ENCODE assay signal across 24 mouse cellular contexts in the genomic region with DNA sequence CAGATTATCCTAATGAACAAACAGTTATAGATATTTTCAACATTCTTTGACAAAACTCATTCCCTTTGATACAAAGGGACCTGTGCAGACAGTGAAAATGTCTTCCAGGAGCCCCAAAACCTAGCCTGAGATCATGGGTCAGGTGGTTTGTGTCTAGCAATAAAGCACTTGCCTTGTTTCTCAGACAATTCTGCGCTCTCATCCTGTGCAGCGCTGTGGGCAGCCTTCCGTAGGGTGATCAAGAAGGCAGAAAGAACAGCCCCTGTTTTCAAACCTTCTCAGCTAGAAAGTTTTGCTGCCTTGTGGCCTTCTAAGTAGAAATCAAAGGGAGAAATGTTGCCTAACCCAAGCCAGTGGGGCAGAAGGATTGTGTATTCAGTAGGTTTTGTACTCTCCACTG. TPM values are rescaled to one million over a fixed set of nuclear protein-coding genes. Genes with fewer than 3 reads are reported as not detected.
"Had no signal": no experiment of that assay in that cellular context is flagged by ENCODE, and none has a peak within 500 bp of the region (broad histone marks: within the 10 kb centered on the region; RNA-seq: fewer than 3 reads in every experiment).

No protein-coding gene starts in this region.

- H3K9ac ChIP-seq: forebrain, postnatal 0 days; heart, embryonic 13.5 days; heart, embryonic 15.5 days; hindbrain, embryonic 13.5 days; hindbrain, embryonic 15.5 days; limb, embryonic 13.5 days; limb, embryonic 15.5 days; liver, embryonic 12.5 days; liver, embryonic 14.5 days had no signal

- ATAC-seq: forebrain, postnatal 0 days; hindbrain, postnatal 0 days; intestine, embryonic 16.5 days; liver, embryonic 12.5 days had no signal

- H3K4me1 ChIP-seq: heart, embryonic 15.5 days; hindbrain, embryonic 13.5 days; hindbrain, embryonic 15.5 days; limb, embryonic 13.5 days; limb, embryonic 15.5 days; liver, embryonic 12.5 days had no signal

- H3K27ac ChIP-seq: heart, adult 2 months; heart, embryonic 13.5 days; heart, embryonic 15.5 days; hindbrain, embryonic 13.5 days; hindbrain, embryonic 15.5 days; hindbrain, postnatal 0 days; limb, embryonic 13.5 days; limb, embryonic 15.5 days; liver, embryonic 12.5 days; liver, embryonic 14.5 days had no signal

- H3K4me3 ChIP-seq: heart, adult 2 months; heart, embryonic 13.5 days; heart, embryonic 15.5 days; hindbrain, embryonic 13.5 days; hindbrain, embryonic 15.5 days; limb, embryonic 13.5 days; limb, embryonic 15.5 days; liver, embryonic 12.5 days had no signal

- H3K36me3 ChIP-seq: heart, embryonic 13.5 days; heart, embryonic 15.5 days; hindbrain, embryonic 13.5 days; hindbrain, embryonic 15.5 days; limb, embryonic 13.5 days; limb, embryonic 15.5 days; liver, embryonic 12.5 days had no signal

- DNase-seq: forebrain, postnatal 0 days; gastrocnemius, postnatal 14 days; gastrocnemius, postnatal 36 days; heart, adult 11 months; heart, adult 2 months; heart, postnatal 14 days; heart, postnatal 36 days; kidney, adult 11 months; kidney, postnatal 25 days; layer of hippocampus, adult 9-11 months; layer of hippocampus, postnatal 36 days; left cerebral cortex, postnatal 4 days had no signal

- H3K4me2 ChIP-seq: heart, embryonic 11.5 days; heart, embryonic 13.5 days; heart, embryonic 15.5 days; hindbrain, embryonic 13.5 days; hindbrain, embryonic 15.5 days; limb, embryonic 13.5 days; limb, embryonic 15.5 days; liver, embryonic 12.5 days had no signal

- H3K9me3 ChIP-seq: heart, embryonic 13.5 days; heart, embryonic 15.5 days; hindbrain, embryonic 13.5 days; hindbrain, embryonic 15.5 days; limb, embryonic 13.5 days; limb, embryonic 15.5 days; liver, embryonic 12.5 days had no signal

- H3K27me3 ChIP-seq: heart, embryonic 13.5 days; heart, embryonic 15.5 days; hindbrain, embryonic 13.5 days; hindbrain, embryonic 15.5 days; limb, embryonic 13.5 days; limb, embryonic 15.5 days; liver, embryonic 12.5 days had no signal

RNA-seq across cellular contexts. Expression of a gene that starts 48.3 kb away (rescaled TPM):
- polyA plus RNA-seq: liver, embryonic 16.5 days had no signal
